Mouse (Mus musculus) E14TG2a.4 (cell line): ENCODE measurements around the gene Il10.

Source experiments
- CTCF ChIP-seq: conservative IDR thresholded peaks from 2 replicates; pipeline ENCODE4 v1.5.1; 2014; ENCODE audit warnings: low read length
- NANOG ChIP-seq: IDR thresholded peaks from 2 replicates; pipeline ENCODE4 v1.6.1; 2014; ENCODE audit warnings: borderline replicate concordance, low read length, mixed read lengths
- POU5F1 ChIP-seq: IDR thresholded peaks from 2 replicates; pipeline ENCODE4 v1.6.1; 2014; ENCODE audit warnings: low read length, borderline replicate concordance

- TF ChIP-seq CTCF (peak; percentile 38), NANOG (no peak), POU5F1 (no peak)
Measured at GRCm38 (mm10) chr1:130979455-130979854, 40.2 kb upstream of the Il10 start.
